Mouse (Mus musculus) CH12.LX (cell line): ENCODE results near the gene Csmd2. TPM values are rescaled to one million over a fixed set of nuclear protein-coding genes. Genes with fewer than 3 reads are reported as not detected.

Experiments
- DNase-seq: peaks from one replicate; pipeline ENCODE4 v3.0.0-alpha.2; 2013; ENCODE audit errors: extremely low read depth
- H3K27ac ChIP-seq: 2 replicates; pipeline ENCODE4 v1.5.1; 2012; ENCODE audit warnings: low read depth, mild to moderate bottlenecking, control low read depth, moderate library complexity; ENCODE audit not compliant: insufficient read depth
- H3K27me3 ChIP-seq: replicated peaks from 2 replicates; pipeline ENCODE3; 2012; ENCODE audit warnings: inconsistent platforms
- H3K36me3 ChIP-seq, 2 experiments: replicated peaks in 1 of 2; 2 replicates each; pipeline versions ENCODE3 to v1.6.1; 2012; ENCODE audit warnings: inconsistent platforms in 1 of 2, low read length in 1 of 2, mild to moderate bottlenecking in 1 of 2, mixed read lengths in 1 of 2, moderate library complexity in 1 of 2; ENCODE audit not compliant: control insufficient read depth in 1 of 2, insufficient read depth in 1 of 2
- H3K4me1 ChIP-seq, 2 experiments: 2 replicates each; pipeline ENCODE4 v1.6.1; 2012; ENCODE audit warnings: inconsistent platforms in 1 of 2, moderate library complexity in 1 of 2; ENCODE audit not compliant: insufficient read depth in 2 of 2, control insufficient read depth in 1 of 2
- H3K4me2 ChIP-seq: 2 replicates; pipeline ENCODE4 v1.6.1; 2012; ENCODE audit warnings: low read depth, mild to moderate bottlenecking, control low read depth; ENCODE audit not compliant: poor library complexity, insufficient read depth, severe bottlenecking
- H3K4me3 ChIP-seq, 3 experiments: fragments of 150-350 bp in 1 of 3; sonication (generic) in 1 of 3; replicated peaks in 1 of 3; 2 replicates each; pipeline versions ENCODE3 to v1.5.1; 2011 to 2012; ENCODE audit warnings: low read depth in 2 of 3, low read length in 2 of 3, mild to moderate bottlenecking in 2 of 3, moderate library complexity in 2 of 3, control low read depth in 1 of 3, improper control_type of control experiment in 1 of 3, inconsistent platforms in 1 of 3, mixed read lengths in 1 of 3; ENCODE audit not compliant: poor library complexity in 1 of 3
- H3K79me2 ChIP-seq: replicated peaks from 2 replicates; pipeline ENCODE4 v1.6.1; 2012; ENCODE audit warnings: mild to moderate bottlenecking, moderate library complexity; ENCODE audit not compliant: control insufficient read depth, poor library complexity, insufficient read depth, severe bottlenecking; ENCODE audit errors: extremely low read depth
- H3K9ac ChIP-seq: 2 replicates; pipeline ENCODE4 v1.6.1; 2012; ENCODE audit warnings: low read depth, mild to moderate bottlenecking, control low read depth, moderate library complexity; ENCODE audit not compliant: insufficient read depth
- H3K9me3 ChIP-seq: replicated peaks from 2 replicates; pipeline ENCODE3; 2012; ENCODE audit warnings: low read length, inconsistent platforms, mixed read lengths
- IRF4 ChIP-seq: IDR thresholded peaks from 2 replicates; pipeline ENCODE4 v1.6.1; 2014; ENCODE audit warnings: low read depth, mild to moderate bottlenecking, inconsistent platforms, low read length, improper control_type of control experiment
- JUN ChIP-seq: IDR thresholded peaks from 2 replicates; pipeline ENCODE4 v1.6.1; 2011; ENCODE audit warnings: low read depth, mild to moderate bottlenecking, low read length, improper control_type of control experiment, moderate library complexity; ENCODE audit not compliant: insufficient read depth
- MEF2A ChIP-seq: IDR thresholded peaks from 2 replicates; pipeline ENCODE4 v1.6.1; 2014; ENCODE audit warnings: low read depth, mild to moderate bottlenecking, inconsistent platforms, low read length, improper control_type of control experiment, borderline replicate concordance
- NRF1 ChIP-seq: IDR thresholded peaks from 2 replicates; pipeline ENCODE4 v1.6.1; 2014; ENCODE audit warnings: low read depth, mild to moderate bottlenecking, inconsistent platforms, low read length, improper control_type of control experiment, moderate library complexity
- RAD21 ChIP-seq: IDR thresholded peaks from 2 replicates; pipeline ENCODE4 v1.6.1; 2011; ENCODE audit warnings: low read depth, mild to moderate bottlenecking, low read length, improper control_type of control experiment, moderate library complexity
- TCF12 ChIP-seq: IDR thresholded peaks from 2 replicates; pipeline ENCODE4 v1.6.1; 2014; ENCODE audit warnings: low read depth, mild to moderate bottlenecking, inconsistent platforms, low read length, improper control_type of control experiment
- USF2 ChIP-seq: conservative IDR thresholded peaks from 2 replicates; pipeline ENCODE4 v1.6.1; 2011; ENCODE audit warnings: low read depth, low read length, improper control_type of control experiment
- ZC3H11A ChIP-seq: IDR thresholded peaks from 2 replicates; pipeline ENCODE4 v1.6.1; 2012; ENCODE audit warnings: low read depth, mild to moderate bottlenecking, inconsistent platforms, low read length, improper control_type of control experiment
- dilution Hi-C: fragments of 300-500 bp; cut with MboI; formaldehyde crosslinking; loops from 2 replicates; pipeline ENCODE4 v1.14.3; 2020; ENCODE audit warnings: low sequenced_read_pairs; ENCODE audit not compliant: extremely low pct_unique_long_range_greater_than_20kb, extremely low pct_ligation_motif_present
- in situ Hi-C: fragments of 300-500 bp; cut with MboI; formaldehyde crosslinking; loops from 3 replicates; pipeline ENCODE4 v1.14.3; 2019; ENCODE audit warnings: low sequenced_read_pairs, low pct_ligation_motif_present, low pct_unique_long_range_greater_than_20kb, mixed read lengths
- polyA plus RNA-seq: library from polyadenylated mRNA; unstranded; fragments of >175 nt; gene quantifications from 2 replicates; pipeline ENCODE4 v1.2.1, GENCODE M21; 2012; ENCODE audit warnings: low read depth; ENCODE audit not compliant: insufficient read length
- total RNA-seq, 2 experiments: library from RNA; depleted of rRNA; stranded (reverse); fragments of 300-350 nt in 1 of 2; fragments of >200 nt in 1 of 2; gene quantifications; 2 replicates each; pipeline ENCODE4 v1.2.3; 2012 to 2014

Gene Csmd2
- total and polyA plus RNA-seq, 3 experiments = 0.08 to 0.80 TPM; not detected in 1

- no peaks in the 10 kb centered on the region for H3K79me2 ChIP-seq
- no peaks in the 10 kb centered on the region for H3K36me3 ChIP-seq
- dilution Hi-C loops (no loop called here), in situ Hi-C loops (no loop called here)
- TF ChIP-seq USF2 (no peak), MEF2A (no peak), NRF1 (no peak), IRF4 (no peak)
- H3K4me2 ChIP-seq = no peak overlapping the region
- H3K9ac ChIP-seq = no peak overlapping the region
- H3K27ac ChIP-seq = no peak overlapping the region
- no peaks in the 10 kb centered on the region for H3K4me1 ChIP-seq
- no peaks in the 10 kb centered on the region for H3K27me3 ChIP-seq
- peaks cover 89% of the 10 kb centered on the region for H3K9me3 ChIP-seq
- H3K4me3 ChIP-seq = no peak overlapping the region
- no peak for DNase-seq
These were observed 297.4 kb downstream of the Csmd2 start for GRCm38 (mm10) chr4:128285009-128285408.

- dilution Hi-C loops (no loop called here), in situ Hi-C loops (no loop called here)
- TF ChIP-seq JUN (no peak), ZC3H11A (no peak), RAD21 (no peak)
- H3K79me2 ChIP-seq = no peaks in the 10 kb centered on the region
- H3K4me3 ChIP-seq = no peak overlapping the region
- no peaks in the 10 kb centered on the region for H3K4me1 ChIP-seq
- no peak for DNase-seq
- H3K9me3 ChIP-seq = peaks cover 92% of the 10 kb centered on the region
- no peaks in the 10 kb centered on the region for H3K27me3 ChIP-seq
- H3K4me2 ChIP-seq = no peak overlapping the region
- H3K27ac ChIP-seq = no peak overlapping the region
- H3K9ac ChIP-seq = no peak overlapping the region
- H3K36me3 ChIP-seq = no peaks in the 10 kb centered on the region
These were observed 300.4 kb downstream of the Csmd2 start for GRCm38 (mm10) chr4:128288095-128288494.

- Histone ChIP-seq H3K9me3 (peaks cover 68% of the 10 kb centered on the region), H3K4me3 (no peak overlapping the region), H3K36me3 (no peaks in the 10 kb centered on the region), H3K27me3 (no peaks in the 10 kb centered on the region), H3K9ac (no peak overlapping the region), H3K79me2 (no peaks in the 10 kb centered on the region), H3K4me1 (no peaks in the 10 kb centered on the region), H3K27ac (no peak overlapping the region), H3K4me2 (no peak overlapping the region)
- in situ Hi-C loops = no loop called here
- TF ChIP-seq TCF12 (no peak), JUN (no peak), IRF4 (no peak)
- no peak for DNase-seq
- dilution Hi-C loops = no loop called here
These were observed 316.4 kb downstream of the Csmd2 start for GRCm38 (mm10) chr4:128304049-128304448.
